Mouse (Mus musculus) embryonic fibroblast, embryonic 13.5 days (primary cell): ENCODE results near the gene D630003M21Rik. TPM values are rescaled to one million over a fixed set of nuclear protein-coding genes. Genes with fewer than 3 reads are reported as not detected.

Source experiments
- H3K27ac ChIP-seq: 2 replicates; pipeline ENCODE4 v1.5.1; 2012; ENCODE audit warnings: low read length, control low read depth, inconsistent platforms; ENCODE audit not compliant: insufficient read depth
- H3K4me1 ChIP-seq: 2 replicates; pipeline ENCODE4 v1.6.1; 2011; ENCODE audit warnings: low read length; ENCODE audit not compliant: control insufficient read depth, insufficient read depth
- H3K4me3 ChIP-seq: 2 replicates; pipeline ENCODE4 v1.5.1; 2011; ENCODE audit warnings: mild to moderate bottlenecking, control low read depth, low read length; ENCODE audit not compliant: insufficient read depth
- CTCF ChIP-seq: IDR thresholded peaks from 2 replicates; pipeline ENCODE4 v1.5.1; 2011; ENCODE audit warnings: mild to moderate bottlenecking, control low read depth, low read length, moderate library complexity, borderline replicate concordance; ENCODE audit not compliant: insufficient read depth
- POLR2A ChIP-seq: IDR thresholded peaks from 2 replicates; pipeline ENCODE4 v1.6.1; 2011; ENCODE audit warnings: low read depth, mild to moderate bottlenecking, control low read depth, low read length, moderate library complexity
- polyA plus RNA-seq: library from polyadenylated mRNA; stranded (reverse); fragments of >200 nt; gene quantifications from 2 replicates; pipeline ENCODE4 v1.2.4, GENCODE M21; 2011; ENCODE audit warnings: low read depth; ENCODE audit not compliant: missing spikeins, insufficient read length

The D630003M21Rik gene
- polyA plus RNA-seq, 1 experiment = 0.61 TPM

DNA sequence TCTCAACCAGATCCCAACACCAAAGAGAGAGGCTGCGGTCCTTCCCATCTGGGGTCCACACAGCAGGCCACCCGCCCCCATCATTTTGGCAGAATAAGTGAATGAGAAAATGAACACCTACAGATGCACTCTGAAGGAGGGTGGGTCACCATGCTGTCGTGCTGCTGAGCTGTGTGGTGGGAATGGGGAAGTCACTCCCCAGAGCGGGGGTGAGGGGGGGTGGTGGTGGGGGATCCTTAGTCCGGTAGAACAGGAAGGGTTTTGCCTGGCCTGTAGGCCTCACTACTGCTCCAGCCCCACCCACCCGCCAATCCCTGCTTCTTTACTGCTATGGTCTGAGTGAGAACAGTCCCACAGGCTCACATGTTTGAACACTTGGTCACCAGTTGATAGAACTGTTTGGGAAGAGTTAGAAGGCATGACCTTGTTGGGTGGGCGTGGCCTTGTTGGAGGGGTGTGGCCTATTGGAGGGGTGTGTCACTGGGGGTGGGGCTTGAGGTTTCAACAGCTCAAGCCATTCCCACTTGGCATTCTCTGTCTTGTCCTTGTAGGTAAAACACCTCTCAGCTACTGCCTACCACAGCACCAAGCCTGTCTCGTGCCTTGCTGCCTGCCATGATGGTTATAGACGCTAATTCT lies 7.5 kb downstream of the D630003M21Rik start:
- no peak overlapping the region for H3K4me3 ChIP-seq
- H3K27ac ChIP-seq = no peak overlapping the region
- no peaks in the 10 kb centered on the region for H3K4me1 ChIP-seq
- no peak for TF ChIP-seq POLR2A
- TF ChIP-seq CTCF = no peak

DNA sequence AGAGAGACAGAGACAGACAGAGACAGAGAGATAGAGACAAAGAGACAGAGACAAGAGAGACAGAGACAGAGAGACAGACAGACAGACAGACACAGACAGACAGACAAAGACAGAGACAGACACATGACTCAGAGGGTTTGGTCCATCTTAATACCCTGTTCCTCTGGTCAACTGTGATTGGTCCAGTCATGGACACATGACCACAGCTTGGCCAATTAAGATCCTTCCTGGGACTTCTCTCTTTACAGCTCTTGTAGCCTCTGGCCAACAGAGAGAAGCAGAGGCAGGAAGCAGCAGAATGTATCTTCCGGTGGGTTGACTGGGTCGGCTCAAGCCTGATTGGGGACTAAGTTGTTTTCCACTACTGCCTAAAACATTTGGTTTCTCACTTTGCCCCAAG lies 9.5 kb downstream of the D630003M21Rik start:
- H3K27ac ChIP-seq = no peak overlapping the region
- H3K4me3 ChIP-seq = no peak overlapping the region
- H3K4me1 ChIP-seq = no peaks in the 10 kb centered on the region
- TF ChIP-seq CTCF (no peak), POLR2A (no peak)

DNA sequence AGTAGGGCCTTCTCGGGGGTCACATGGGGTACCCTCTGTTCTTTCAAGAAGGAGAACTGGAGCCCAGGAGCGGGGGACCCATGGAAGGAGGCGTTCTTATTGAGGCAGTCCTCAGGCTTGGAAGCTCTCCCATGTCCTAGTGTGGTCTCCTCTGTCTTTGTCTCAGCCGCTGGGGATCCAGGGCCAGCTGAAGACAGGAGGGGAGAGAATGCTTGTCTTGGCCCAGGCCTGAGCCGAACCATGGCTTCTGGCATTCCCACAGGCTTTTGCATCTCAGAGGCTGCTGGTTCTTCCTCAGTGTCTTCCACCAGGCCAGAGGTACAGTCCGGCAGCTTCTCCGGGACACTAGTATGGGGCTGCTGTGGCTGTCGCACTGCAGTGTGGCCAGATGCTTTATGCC lies 12.5 kb downstream of the D630003M21Rik start:
- no peak overlapping the region for H3K27ac ChIP-seq
- no peak overlapping the region for H3K4me3 ChIP-seq

DNA sequence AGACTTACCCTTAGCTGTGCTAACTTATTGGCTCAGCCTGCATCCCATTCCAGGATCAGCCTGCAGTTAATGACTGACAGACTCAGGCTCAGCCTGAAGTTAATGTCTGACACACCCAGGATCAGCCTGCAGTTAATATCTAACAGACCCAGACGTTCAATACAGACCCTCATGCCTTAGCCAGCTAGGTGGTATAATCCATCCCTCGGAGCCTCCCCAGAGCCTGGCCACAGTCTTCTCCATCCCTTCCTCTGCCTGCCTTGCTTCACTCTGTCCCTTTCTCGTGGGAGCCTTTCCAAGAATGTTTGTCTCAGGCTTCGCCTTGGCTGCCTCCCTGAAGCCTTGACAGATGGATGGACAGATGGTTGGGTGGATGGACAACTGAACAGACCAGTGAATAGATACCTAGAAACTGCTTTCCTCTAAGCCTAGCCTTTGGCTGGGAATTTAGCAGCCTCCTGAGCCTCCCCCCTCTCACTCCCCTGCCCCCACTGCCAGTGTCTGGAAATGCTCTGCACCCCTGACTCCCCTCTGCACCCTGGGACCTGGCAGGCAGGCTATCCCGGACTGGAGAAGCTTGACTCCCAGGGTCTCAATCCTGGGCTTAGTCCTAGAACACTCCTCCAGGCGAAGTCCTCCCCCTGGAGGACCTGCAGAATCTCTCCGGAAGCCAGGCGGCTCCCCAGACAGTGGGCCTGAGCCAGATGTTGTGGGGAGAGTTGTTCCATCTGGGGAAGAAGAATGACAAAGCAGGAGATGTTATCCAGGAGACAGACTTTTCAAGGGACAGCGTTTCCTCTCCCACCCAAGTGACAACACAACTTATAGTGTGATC lies 13.5 kb downstream of the D630003M21Rik start:
- TF ChIP-seq POLR2A = no peak
- TF ChIP-seq CTCF = no peak
- H3K27ac ChIP-seq = no peak overlapping the region
- H3K4me3 ChIP-seq = no peak overlapping the region
- H3K4me1 ChIP-seq = no peaks in the 10 kb centered on the region

More for the DNA sequence above, 12.5 kb downstream of the D630003M21Rik start:
- no peaks in the 10 kb centered on the region for H3K4me1 ChIP-seq
- TF ChIP-seq POLR2A (no peak), CTCF (no peak)

DNA sequence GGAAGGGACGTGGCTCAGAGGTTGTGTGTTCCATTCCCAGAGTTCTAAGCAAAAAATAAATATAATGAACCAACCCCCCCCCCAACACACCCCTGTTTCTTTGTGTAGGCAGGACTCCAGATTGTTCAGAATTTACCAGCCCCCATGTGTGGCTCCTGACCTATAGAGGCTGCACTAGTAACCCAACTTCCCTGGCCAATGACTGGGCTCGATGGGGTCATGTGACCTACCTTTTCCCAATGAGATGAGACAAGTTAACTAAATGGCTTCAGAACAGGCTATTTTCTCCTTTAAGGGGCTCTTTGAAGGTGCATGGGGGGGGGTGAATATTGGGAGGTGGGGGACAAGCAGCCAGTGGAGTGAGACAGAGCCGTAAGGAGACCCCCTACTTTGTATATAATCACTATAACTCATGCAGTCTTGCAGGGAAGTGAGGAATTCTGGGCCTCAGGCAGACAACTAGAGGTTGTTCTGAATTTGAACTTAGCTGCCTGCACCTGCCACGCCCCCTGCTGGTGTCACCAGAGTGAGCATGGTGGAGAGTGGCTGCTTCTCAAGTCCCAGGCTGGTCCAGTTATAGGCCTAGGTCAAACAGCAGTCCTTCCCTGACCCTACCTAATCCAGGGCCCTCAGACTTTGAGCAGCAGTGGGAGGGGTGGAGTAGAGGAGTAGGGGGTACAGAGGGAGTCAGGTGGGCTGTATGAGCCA lies 17.1 kb downstream of the D630003M21Rik start:
- no peak overlapping the region for H3K4me3 ChIP-seq
- no peak overlapping the region for H3K27ac ChIP-seq
- TF ChIP-seq CTCF (peak; percentile 38; the same call in 1 of the 2 replicates), POLR2A (no peak)

DNA sequence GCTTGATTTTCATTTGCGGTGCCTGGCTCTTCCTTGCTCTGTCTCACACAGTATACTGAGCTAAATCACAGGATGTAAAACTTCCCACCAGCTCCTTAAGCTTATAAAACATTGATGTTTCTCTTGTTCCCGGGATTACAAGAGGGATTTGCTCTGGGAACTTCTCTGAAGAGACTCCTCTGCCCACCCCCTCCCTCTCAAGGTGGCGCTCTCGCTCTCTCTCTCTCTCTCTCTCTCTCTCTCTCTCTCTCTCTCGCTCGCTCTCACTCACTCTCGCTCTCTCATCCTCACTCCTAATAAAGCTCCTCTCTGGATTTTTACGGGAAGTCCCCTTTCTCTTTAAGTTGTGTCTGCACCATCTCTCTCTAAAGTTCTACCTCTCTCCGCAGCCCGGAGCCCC lies 18.1 kb downstream of the D630003M21Rik start:
- Histone ChIP-seq H3K27ac (no peak overlapping the region), H3K4me3 (no peak overlapping the region)

More for the DNA sequence above, 17.1 kb downstream of the D630003M21Rik start:
- no peaks in the 10 kb centered on the region for H3K4me1 ChIP-seq

DNA sequence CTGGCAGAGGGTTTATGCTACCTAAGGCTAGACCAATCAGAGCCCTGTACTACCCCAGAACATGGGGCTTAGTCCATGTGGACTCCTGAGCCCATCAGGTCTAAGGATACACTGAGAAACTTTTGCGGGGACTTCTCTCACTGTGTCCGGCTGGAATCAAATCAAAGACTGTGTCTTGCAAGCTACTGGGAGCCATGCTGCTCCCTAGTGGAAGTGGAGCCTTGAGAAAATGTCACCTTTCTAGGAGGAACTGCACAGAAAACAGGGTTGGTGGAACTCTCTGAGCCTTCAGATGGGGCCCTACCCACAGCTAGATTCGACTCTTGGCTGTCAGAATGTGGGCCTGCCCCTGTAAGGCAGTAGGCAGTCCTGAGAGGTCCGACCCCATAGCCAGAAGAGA lies 18.5 kb downstream of the D630003M21Rik start:
- Histone ChIP-seq H3K4me3 (no peak overlapping the region), H3K27ac (no peak overlapping the region), H3K4me1 (no peaks in the 10 kb centered on the region)
- TF ChIP-seq CTCF = no peak
- TF ChIP-seq POLR2A = no peak

More for the DNA sequence above, 18.1 kb downstream of the D630003M21Rik start:
- no peaks in the 10 kb centered on the region for H3K4me1 ChIP-seq
- no peak for TF ChIP-seq CTCF
- no peak for TF ChIP-seq POLR2A

DNA sequence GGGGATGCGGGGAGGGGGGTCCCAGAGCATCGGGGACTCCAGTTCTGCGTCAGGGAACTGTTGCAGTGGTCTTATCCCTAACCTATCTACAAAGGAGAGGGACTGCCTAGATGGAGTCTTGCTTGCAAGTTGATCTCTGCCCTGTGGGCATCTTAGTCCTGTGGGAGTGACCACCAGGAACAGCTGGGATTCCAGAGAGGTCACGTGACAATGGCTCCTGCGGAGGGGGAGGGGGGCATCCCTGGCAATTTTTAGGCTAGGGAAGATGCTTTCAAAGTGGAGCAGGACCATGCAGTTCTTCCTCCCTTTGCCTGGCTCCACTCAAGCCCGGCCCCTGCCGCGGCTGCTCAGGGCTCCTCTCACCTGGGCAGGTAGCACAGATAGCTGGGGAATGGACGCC lies 19.2 kb downstream of the D630003M21Rik start:
- no peak for TF ChIP-seq POLR2A
- TF ChIP-seq CTCF = no peak
- H3K4me1 ChIP-seq = no peaks in the 10 kb centered on the region

DNA sequence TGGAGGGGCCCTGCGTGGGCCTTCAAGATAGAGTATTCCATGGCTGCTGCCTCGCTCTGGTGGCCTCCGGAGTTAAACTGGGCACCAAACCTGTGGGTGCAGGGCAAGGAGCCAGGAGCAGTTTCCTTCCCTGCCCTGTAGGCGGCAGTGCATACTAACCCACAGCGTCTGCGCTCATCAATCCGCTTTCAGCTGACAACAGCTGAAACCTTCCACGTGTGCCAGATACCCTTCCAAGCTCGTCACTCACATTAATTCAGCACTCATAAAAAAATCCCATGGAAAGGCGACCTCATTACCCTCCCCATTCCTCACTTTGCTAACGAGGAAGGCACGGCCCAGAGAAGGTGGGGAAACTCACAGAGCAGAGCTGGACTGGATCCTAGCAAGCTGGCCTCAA lies 21.2 kb downstream of the D630003M21Rik start:
- Histone ChIP-seq H3K27ac (no peak overlapping the region), H3K4me1 (no peaks in the 10 kb centered on the region), H3K4me3 (no peak overlapping the region)
- TF ChIP-seq CTCF (peak; percentile 99), POLR2A (no peak)

More for the DNA sequence above, 19.2 kb downstream of the D630003M21Rik start:
- Histone ChIP-seq H3K27ac (no peak overlapping the region), H3K4me3 (no peak overlapping the region)
